Mouse (Mus musculus) erythroblast, embryonic 14.5 days (primary cell): ENCODE measurements around the gene Polr2e.

ENCODE experiments used
- GATA1 ChIP-seq: IDR thresholded peaks from 2 replicates; pipeline ENCODE4 v1.6.1; 2012; ENCODE audit warnings: low read length, inconsistent platforms, mixed read lengths
- TAL1 ChIP-seq: IDR thresholded peaks from 3 replicates; pipeline ENCODE4 v1.6.1; 2012; ENCODE audit warnings: low read length, inconsistent platforms, mixed read lengths

DNA sequence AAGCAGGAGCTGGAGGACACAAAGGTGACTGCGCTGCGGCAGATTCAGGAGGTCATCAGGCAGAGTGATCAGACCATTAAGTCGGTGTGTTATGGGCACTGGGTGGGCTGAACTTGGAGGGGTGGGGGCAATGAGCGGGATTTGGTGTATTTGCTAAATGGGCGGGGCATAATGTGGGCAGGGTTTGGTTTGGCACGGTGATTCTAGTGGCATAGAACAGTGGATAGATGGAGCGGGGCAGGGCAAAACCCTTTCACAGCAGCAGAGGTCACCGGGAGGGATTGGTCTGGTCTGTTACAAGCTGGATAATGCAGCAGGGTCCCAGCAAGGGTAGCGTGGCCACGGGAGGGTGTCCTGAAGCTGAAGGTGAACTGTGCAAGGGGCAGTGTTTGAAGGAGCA is 14.1 kb downstream of the Polr2e start:
- TF ChIP-seq GATA1 (no peak), TAL1 (no peak)
